Mouse (Mus musculus) liver, postnatal 0 days (tissue): ENCODE data around the gene Sfxn2. TPM values are rescaled to one million over a fixed set of nuclear protein-coding genes. Genes with fewer than 3 reads are reported as not detected.

Experiments
- ATAC-seq: fragments of 200-750 bp; cut with Nextera tagmentation; 2 replicates; pipeline ENCODE4 v1.8.0; 2017; ENCODE audit warnings: mild to moderate bottlenecking, moderate library complexity
- DNase-seq: peaks from one replicate; pipeline ENCODE4 v3.0.0-alpha.2; 2016
- H3K27ac ChIP-seq: fragments of 300-500 bp; sonication (generic); 2 replicates; pipeline ENCODE4 v1.5.1; 2014; ENCODE audit warnings: antibody characterized with exemption, moderate library complexity, mild to moderate bottlenecking, low read depth
- H3K27me3 ChIP-seq: fragments of 300-500 bp; sonication (generic); 2 replicates; pipeline ENCODE4 v1.6.1; 2014; ENCODE audit warnings: low read length, control low read depth, mixed read lengths; ENCODE audit not compliant: insufficient read depth
- H3K36me3 ChIP-seq: fragments of 300-500 bp; sonication (generic); replicated peaks from 2 replicates; pipeline ENCODE4 v1.6.1; 2014; ENCODE audit warnings: mild to moderate bottlenecking, control low read depth, low read length, moderate library complexity, mixed read lengths; ENCODE audit not compliant: insufficient read depth
- H3K4me1 ChIP-seq: fragments of 300-500 bp; sonication (generic); 2 replicates; pipeline ENCODE4 v1.6.1; 2014; ENCODE audit warnings: antibody characterized with exemption, mild to moderate bottlenecking, control low read depth; ENCODE audit not compliant: insufficient read depth
- H3K4me2 ChIP-seq: fragments of 300-500 bp; sonication (generic); 2 replicates; pipeline ENCODE4 v1.6.1; 2014; ENCODE audit warnings: low read depth, mild to moderate bottlenecking, low read length, moderate library complexity, mixed read lengths
- H3K4me3 ChIP-seq: fragments of 300-500 bp; sonication (generic); 2 replicates; pipeline ENCODE4 v1.5.1; 2014; ENCODE audit warnings: low read depth, low read length
- H3K9ac ChIP-seq: fragments of 300-500 bp; sonication (generic); replicated peaks from 2 replicates; pipeline ENCODE4 v1.6.1; 2014; ENCODE audit warnings: mild to moderate bottlenecking, moderate library complexity
- H3K9me3 ChIP-seq: fragments of 300-500 bp; sonication (generic); 2 replicates; pipeline ENCODE4 v1.6.1; 2016; ENCODE audit warnings: mild to moderate bottlenecking, control low read depth, low read length, mixed read lengths
- CTCF ChIP-seq: sonication (generic); IDR thresholded peaks from 2 replicates; pipeline ENCODE4 v1.5.1; 2016; ENCODE audit warnings: antibody characterized with exemption, low read depth
- EP300 ChIP-seq: IDR thresholded peaks from 2 replicates; pipeline ENCODE4 v1.6.1; 2016; ENCODE audit warnings: antibody characterized with exemption, low read depth, mild to moderate bottlenecking
- WGBS: fragments of 180-500 bp; shearing (Covaris S2); extraction: QIAGEN DNeasy Blood & Tissue Kit; methylation state at CpG from one replicate; pipeline ENCODE4 v1.1.7; 2014; ENCODE audit not compliant: insufficient replicate concordance; 5-methylcytosine and 5-hydroxymethylcytosine counted together
- polyA plus RNA-seq: library from polyadenylated mRNA; unstranded; fragments of >200 nt; fragmentation: Nextera tagmentation; extraction: Ambion mirVana; gene quantifications from 2 replicates; pipeline ENCODE4 v1.2.1, GENCODE M21; 2015

The Sfxn2 gene
- polyA plus RNA-seq, 1 experiment from 2014 or later, result 63.4 TPM

- 77% methylated on average over 8 of the region's 8 CpGs for WGBS
- Histone ChIP-seq H3K27ac (peak overlapping the region; percentile 61; the same call in 1 of the 2 replicates), H3K27me3 (no peaks in the 10 kb centered on the region), H3K4me2 (no peak overlapping the region), H3K9ac (no peak overlapping the region), H3K4me1 (peaks cover 56% of the 10 kb centered on the region), H3K9me3 (no peaks in the 10 kb centered on the region), H3K36me3 (peaks cover 44% of the 10 kb centered on the region), H3K4me3 (no peak overlapping the region)
- ATAC-seq (no peak), DNase-seq (no peak)
- no peak for TF ChIP-seq CTCF
- TF ChIP-seq EP300, result no peak
These were observed 44.2 kb downstream of the Sfxn2 start for GRCm38 (mm10) chr19:46617361-46617760.

- ATAC-seq (peak; percentile 58), DNase-seq (peak; percentile 59)
- no peak overlapping the region for H3K4me3 ChIP-seq
- TF ChIP-seq EP300, result no peak
- TF ChIP-seq CTCF, result no peak
- H3K27me3 ChIP-seq, result no peaks in the 10 kb centered on the region
- H3K36me3 ChIP-seq, result peaks cover 37% of the 10 kb centered on the region
- 46% methylated on average over 9 of the region's 9 CpGs for WGBS
- H3K4me1 ChIP-seq, result peaks cover 60% of the 10 kb centered on the region
- no peak overlapping the region for H3K9ac ChIP-seq
- H3K9me3 ChIP-seq, result no peaks in the 10 kb centered on the region
- H3K27ac ChIP-seq, result peak overlapping the region; percentile 61
- no peak overlapping the region for H3K4me2 ChIP-seq
These were observed 45.2 kb downstream of the Sfxn2 start for GRCm38 (mm10) chr19:46618322-46618721.

- Histone ChIP-seq H3K36me3 (peaks cover 31% of the 10 kb centered on the region), H3K4me1 (peaks cover 60% of the 10 kb centered on the region), H3K4me2 (no peak overlapping the region), H3K4me3 (no peak overlapping the region), H3K27me3 (no peaks in the 10 kb centered on the region), H3K9me3 (no peaks in the 10 kb centered on the region), H3K27ac (peak overlapping the region; percentile 49), H3K9ac (no peak overlapping the region)
- 65% methylated on average over 19 of the region's 19 CpGs for WGBS
- no peak for TF ChIP-seq EP300
- TF ChIP-seq CTCF, result no peak
- ATAC-seq, result no peak
- no peak for DNase-seq
These were observed 45.8 kb downstream of the Sfxn2 start for GRCm38 (mm10) chr19:46619001-46619400.

GRCm38 (mm10) chr19:46619518-46619917 lies 46.4 kb downstream of the Sfxn2 start:
- TF ChIP-seq EP300, result no peak
- no peak for TF ChIP-seq CTCF
- Histone ChIP-seq H3K36me3 (peaks cover 29% of the 10 kb centered on the region), H3K9me3 (no peaks in the 10 kb centered on the region), H3K9ac (no peak overlapping the region), H3K27me3 (no peaks in the 10 kb centered on the region), H3K4me2 (no peak overlapping the region), H3K27ac (peak overlapping the region; percentile 49), H3K4me3 (no peak overlapping the region), H3K4me1 (peaks cover 63% of the 10 kb centered on the region)
- DNase-seq (no peak), ATAC-seq (no peak)
- WGBS, result 85% methylated on average over 6 of the region's 6 CpGs

GRCm38 (mm10) chr19:46620016-46620808 lies 47.0 kb downstream of the Sfxn2 start:
- Histone ChIP-seq H3K4me1 (peaks cover 69% of the 10 kb centered on the region), H3K36me3 (peaks cover 28% of the 10 kb centered on the region), H3K4me2 (no peak overlapping the region), H3K9ac (peak overlapping the region; percentile 21; the same call in 1 of the 2 replicates), H3K27me3 (no peaks in the 10 kb centered on the region), H3K4me3 (no peak overlapping the region), H3K9me3 (no peaks in the 10 kb centered on the region), H3K27ac (peak overlapping the region; percentile 49)
- DNase-seq, result no peak
- no peak for ATAC-seq
- WGBS, result 68% methylated on average over 14 of the region's 14 CpGs
- TF ChIP-seq EP300, result no peak
- TF ChIP-seq CTCF, result no peak

GRCm38 (mm10) chr19:46621236-46622183 lies 48.3 kb downstream of the Sfxn2 start:
- H3K4me1 ChIP-seq, result peaks cover 67% of the 10 kb centered on the region
- no peak overlapping the region for H3K9ac ChIP-seq
- WGBS, result 78% methylated on average over 19 of the region's 19 CpGs
- H3K27ac ChIP-seq, result 0 out of 2 replicates have a peak overlapping the region, but pooled peaks have one; percentile 39
- H3K27me3 ChIP-seq, result no peaks in the 10 kb centered on the region
- TF ChIP-seq CTCF (no peak), EP300 (no peak)
- no peak overlapping the region for H3K4me2 ChIP-seq
- H3K9me3 ChIP-seq, result no peaks in the 10 kb centered on the region
- H3K4me3 ChIP-seq, result no peak overlapping the region
- no peak for DNase-seq
- ATAC-seq, result no peak
- H3K36me3 ChIP-seq, result peaks cover 35% of the 10 kb centered on the region
